Mouse (Mus musculus): Measurements from ENCODE around the gene Gm7298.
"Not testable (repeated sequence)": the region's sequence is repeated elsewhere in the genome, so short reads cannot be mapped to it uniquely, and the experiment has no call there.

Gene Gm7298

GRCm38 (mm10) chr6:121732632-121733031 lies at the start of gene Gm7298:
Gm7298 (plus strand) TSS chr6:121732932.
- no peak for DNase-seq (ENCODE audit: low read depth, low spot score)

GRCm38 (mm10) chr6:121828034-121828433 lies 95.3 kb downstream of the Gm7298 start:
- DNase-seq (ENCODE audit: low read depth, low spot score), result no peak

GRCm38 (mm10) chr6:121836361-121836760 lies 103.6 kb downstream of the Gm7298 start:
- no peak for DNase-seq (ENCODE audit: low read depth, low spot score)

GRCm38 (mm10) chr6:121838271-121838670 lies 105.5 kb downstream of the Gm7298 start, which contains the start of gene Mug1:
Mug1 (plus strand) TSS chr6:121838541.
- DNase-seq (ENCODE audit: low read depth, low spot score), result not testable (repeated sequence)
